Mouse (Mus musculus): ENCODE measurements around the gene Alg9.

DNA sequence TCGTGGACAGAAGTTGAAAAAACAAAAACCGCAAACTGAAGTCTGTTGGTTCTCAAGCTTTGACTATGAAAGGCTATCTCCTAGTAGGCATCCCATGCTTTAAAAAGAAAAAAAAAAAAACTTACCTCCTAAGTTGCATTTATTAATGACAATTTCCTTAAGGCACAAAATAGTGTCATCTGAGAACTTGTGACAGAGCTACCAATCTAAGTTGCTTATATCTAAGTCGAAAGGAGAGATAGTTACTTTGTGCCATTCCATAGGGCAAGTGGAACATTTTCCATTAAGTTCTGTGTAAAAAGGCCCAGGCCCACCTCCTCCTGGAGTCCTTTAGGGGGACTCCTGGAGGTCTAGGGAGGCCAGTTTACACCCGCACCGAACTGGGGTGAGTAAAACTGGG is 81.0 kb downstream of the Alg9 start:
- TF ChIP-seq POLR2A (IDR thresholded peaks at IDR 0.05; ENCODE audit: control insufficient read depth, extremely low read depth, insufficient read depth, low read length, poor library complexity) (no peak), CTCF (IDR thresholded peaks at IDR 0.05; ENCODE audit: borderline replicate concordance, control insufficient read depth, extremely low read depth, insufficient read depth, low read length, poor library complexity) (no peak)

All from thymus, adult 2 months (tissue).